Mouse (Mus musculus): Measurements from ENCODE around the gene 4430402I18Rik.

GRCm38 (mm10) chr19:28897497-28897896, 70.1 kb downstream of the 4430402I18Rik start:
- TF ChIP-seq GATA1 (IDR thresholded peaks at IDR 0.05; ENCODE audit: borderline replicate concordance, low read length) (no peak), FLI1 (IDR thresholded peaks at IDR 0.05; ENCODE audit: low read length) (no peak)
